Mouse (Mus musculus) hindbrain, embryonic 10.5 days (tissue): Measurements from ENCODE around the gene Epn1. TPM values are rescaled to one million over a fixed set of nuclear protein-coding genes. Genes with fewer than 3 reads are reported as not detected.
A peak's percentile ranks its signal among the peaks of the same experiment; 100 is the strongest.

Source experiments
- DNase-seq: peaks from one replicate; pipeline ENCODE4 v3.0.0-alpha.2; 2017; ENCODE audit warnings: low spot score
- H3K27ac ChIP-seq: fragments of 300-500 bp; sonication (generic); 2 replicates; pipeline ENCODE4 v1.5.1; 2016; ENCODE audit warnings: mild to moderate bottlenecking, moderate library complexity
- H3K27me3 ChIP-seq: fragments of 300-500 bp; sonication (generic); 2 replicates; pipeline ENCODE4 v1.6.1; 2016; ENCODE audit warnings: mild to moderate bottlenecking; ENCODE audit not compliant: poor library complexity, insufficient read depth, severe bottlenecking
- H3K36me3 ChIP-seq: fragments of 300-500 bp; sonication (generic); 2 replicates; pipeline ENCODE4 v1.6.1; 2016; ENCODE audit warnings: mild to moderate bottlenecking, moderate library complexity
- H3K4me1 ChIP-seq: fragments of 300-500 bp; sonication (generic); replicated peaks from 2 replicates; pipeline ENCODE4 v1.6.1; 2016; ENCODE audit warnings: mild to moderate bottlenecking
- H3K4me3 ChIP-seq: fragments of 300-500 bp; sonication (generic); 2 replicates; pipeline ENCODE4 v1.5.1; 2016; ENCODE audit warnings: mild to moderate bottlenecking, moderate library complexity
- H3K9me3 ChIP-seq: fragments of 300-500 bp; sonication (generic); 2 replicates; pipeline ENCODE4 v1.6.1; 2016; ENCODE audit warnings: mild to moderate bottlenecking, moderate library complexity
- WGBS: fragments of 180-500 bp; shearing (Covaris S2); methylation state at CpG from one replicate; pipeline ENCODE4 v1.1.7; 2016; 5-methylcytosine and 5-hydroxymethylcytosine counted together
- polyA plus RNA-seq: library from polyadenylated mRNA; unstranded; fragments of >200 nt; fragmentation: Nextera tagmentation; extraction: Ambion mirVana; gene quantifications from 2 replicates; pipeline ENCODE4 v1.2.1, GENCODE M21; 2016

The Epn1 gene
- polyA plus RNA-seq, 1 experiment from 2014 or later = 76.8 TPM

GRCm38 (mm10) chr7:5047313-5047712, 32.7 kb upstream of the Epn1 start:
- 38% methylated on average over 2 of the region's 2 CpGs for WGBS
- Histone ChIP-seq H3K4me3 (no peak overlapping the region), H3K27ac (no peak overlapping the region; the same call in 1 of the 2 replicates), H3K4me1 (peaks cover 20% of the 10 kb centered on the region), H3K36me3 (no peaks in the 10 kb centered on the region), H3K27me3 (peaks cover 15% of the 10 kb centered on the region), H3K9me3 (0 out of 2 replicates have a peak, but pooled peaks cover 4% of the 10 kb centered on the region)
- no peak for DNase-seq

- Histone ChIP-seq H3K27me3 (peaks cover 57% of the 10 kb centered on the region), H3K27ac (peak within 1 kb of the TSS; percentile 93), H3K9me3 (0 out of 2 replicates have a peak, but pooled peaks cover 4% of the 10 kb centered on the region), H3K4me3 (peak within 1 kb of the TSS; percentile 87), H3K36me3 (no peaks in the 10 kb centered on the region), H3K4me1 (peaks cover 45% of the 10 kb centered on the region)
- peak; percentile 84 for DNase-seq
- 1% methylated on average over 65 of the region's 65 CpGs for WGBS
Measured at GRCm38 (mm10) chr7:5051193-5052192, 28.5 kb upstream of the Epn1 start, which contains the start of gene Zfp580. TSS of gene Zfp580 (plus strand) at chr7:5051538.

- peak overlapping the region; percentile 66 for H3K27ac ChIP-seq
- DNase-seq = no peak
- H3K36me3 ChIP-seq = no peaks in the 10 kb centered on the region
- 2% methylated on average over 12 of the region's 12 CpGs for WGBS
- 0 out of 2 replicates have a peak, but pooled peaks cover 4% of the 10 kb centered on the region for H3K9me3 ChIP-seq
- peak overlapping the region; percentile 87 for H3K4me3 ChIP-seq
- peaks cover 66% of the 10 kb centered on the region for H3K27me3 ChIP-seq
- peaks cover 54% of the 10 kb centered on the region for H3K4me1 ChIP-seq
Measured at GRCm38 (mm10) chr7:5052438-5052837, 27.6 kb upstream of the Epn1 start.

GRCm38 (mm10) chr7:5052931-5053343, 27.1 kb upstream of the Epn1 start:
- H3K9me3 ChIP-seq = 0 out of 2 replicates have a peak, but pooled peaks cover 4% of the 10 kb centered on the region
- DNase-seq = no peak
- 4% methylated on average over 45 of the region's 45 CpGs for WGBS
- H3K27me3 ChIP-seq = peaks cover 71% of the 10 kb centered on the region
- H3K4me3 ChIP-seq = peak overlapping the region; percentile 87
- peaks cover 59% of the 10 kb centered on the region for H3K4me1 ChIP-seq
- no peaks in the 10 kb centered on the region for H3K36me3 ChIP-seq
- peak overlapping the region; percentile 66 for H3K27ac ChIP-seq

- Histone ChIP-seq H3K9me3 (0 out of 2 replicates have a peak, but pooled peaks cover 4% of the 10 kb centered on the region), H3K36me3 (no peaks in the 10 kb centered on the region), H3K27me3 (peaks cover 78% of the 10 kb centered on the region), H3K4me3 (peak overlapping the region; percentile 87), H3K4me1 (peaks cover 59% of the 10 kb centered on the region), H3K27ac (peak overlapping the region; percentile 66; the same call in 1 of the 2 replicates)
- 10% methylated on average over 32 of the region's 32 CpGs for WGBS
- no peak for DNase-seq
Measured at GRCm38 (mm10) chr7:5053456-5054179, 26.4 kb upstream of the Epn1 start.

GRCm38 (mm10) chr7:5056651-5057263, 23.3 kb upstream of the Epn1 start:
- peak; percentile 33 for DNase-seq
- Histone ChIP-seq H3K9me3 (no peaks in the 10 kb centered on the region), H3K27ac (peak overlapping the region; percentile 78), H3K4me3 (peak overlapping the region; percentile 56), H3K36me3 (no peaks in the 10 kb centered on the region), H3K27me3 (peaks cover 75% of the 10 kb centered on the region), H3K4me1 (peaks cover 59% of the 10 kb centered on the region)
- WGBS = 3% methylated on average over 55 of the region's 55 CpGs

GRCm38 (mm10) chr7:5057381-5057780, 22.7 kb upstream of the Epn1 start:
- H3K4me1 ChIP-seq = peaks cover 53% of the 10 kb centered on the region
- WGBS = 38% methylated on average over 8 of the region's 8 CpGs
- DNase-seq = no peak

GRCm38 (mm10) chr7:5057804-5058203, 22.2 kb upstream of the Epn1 start:
- H3K4me1 ChIP-seq = peaks cover 49% of the 10 kb centered on the region
- DNase-seq = peak; percentile 12
- H3K36me3 ChIP-seq = no peaks in the 10 kb centered on the region
- peak overlapping the region; percentile 3 for H3K4me3 ChIP-seq
- 30% methylated on average over 11 of the region's 11 CpGs for WGBS
- H3K27ac ChIP-seq = no peak overlapping the region
- peaks cover 64% of the 10 kb centered on the region for H3K27me3 ChIP-seq
- H3K9me3 ChIP-seq = no peaks in the 10 kb centered on the region

More at GRCm38 (mm10) chr7:5057381-5057780, 22.7 kb upstream of the Epn1 start:
- Histone ChIP-seq H3K27ac (no peak overlapping the region), H3K36me3 (no peaks in the 10 kb centered on the region), H3K9me3 (no peaks in the 10 kb centered on the region), H3K27me3 (peaks cover 69% of the 10 kb centered on the region), H3K4me3 (peak overlapping the region; percentile 56)

GRCm38 (mm10) chr7:5058631-5059030, 21.4 kb upstream of the Epn1 start:
- H3K9me3 ChIP-seq = no peaks in the 10 kb centered on the region
- no peaks in the 10 kb centered on the region; the same call in 1 of the 2 replicates for H3K36me3 ChIP-seq
- no peak overlapping the region for H3K4me3 ChIP-seq
- H3K27me3 ChIP-seq = peaks cover 56% of the 10 kb centered on the region
- peaks cover 45% of the 10 kb centered on the region for H3K4me1 ChIP-seq
- DNase-seq = no peak
- 89% methylated on average over 1 of the region's 1 CpGs for WGBS
- no peak overlapping the region for H3K27ac ChIP-seq

GRCm38 (mm10) chr7:5059421-5059820, 20.6 kb upstream of the Epn1 start:
- Histone ChIP-seq H3K36me3 (peaks cover 7% of the 10 kb centered on the region; the same call in 1 of the 2 replicates), H3K27me3 (peaks cover 48% of the 10 kb centered on the region), H3K27ac (peak overlapping the region; percentile 97; the same call in 1 of the 2 replicates), H3K4me3 (no peak overlapping the region; the same call in 1 of the 2 replicates), H3K9me3 (no peaks in the 10 kb centered on the region), H3K4me1 (peaks cover 45% of the 10 kb centered on the region)
- DNase-seq = no peak
- 90% methylated on average over 12 of the region's 12 CpGs for WGBS

- DNase-seq = peak; percentile 78
- peak overlapping the region; percentile 79 for H3K4me3 ChIP-seq
- peaks cover 10% of the 10 kb centered on the region; the same call in 1 of the 2 replicates for H3K36me3 ChIP-seq
- peaks cover 45% of the 10 kb centered on the region for H3K4me1 ChIP-seq
- no peaks in the 10 kb centered on the region for H3K9me3 ChIP-seq
- H3K27ac ChIP-seq = peak overlapping the region; percentile 97
- peaks cover 40% of the 10 kb centered on the region for H3K27me3 ChIP-seq
- WGBS = 4% methylated on average over 27 of the region's 27 CpGs
Measured at GRCm38 (mm10) chr7:5060239-5060731, 19.8 kb upstream of the Epn1 start.
